Mouse (Mus musculus) lung, embryonic 16.5 days (tissue): ENCODE measurements around the gene Zfpl1. TPM values are rescaled to one million over a fixed set of nuclear protein-coding genes. Genes with fewer than 3 reads are reported as not detected.
A peak's percentile ranks its signal among the peaks of the same experiment; 100 is the strongest.
"Not testable (repeated sequence)": the region's sequence is repeated elsewhere in the genome, so short reads cannot be mapped to it uniquely, and the experiment has no call there.

Experiments
- ATAC-seq: fragments of 200-750 bp; cut with Nextera tagmentation; 2 replicates; pipeline ENCODE4 v1.8.0; 2017; ENCODE audit warnings: low read depth, mild to moderate bottlenecking, moderate library complexity
- H3K27ac ChIP-seq: fragments of 300-500 bp; sonication (generic); 2 replicates; pipeline ENCODE4 v1.5.1; 2014; ENCODE audit warnings: mild to moderate bottlenecking, control low read depth, low read length
- H3K27me3 ChIP-seq: fragments of 300-500 bp; sonication (generic); 2 replicates; pipeline ENCODE4 v1.6.1; 2014; ENCODE audit warnings: low read depth, low read length, mixed read lengths; ENCODE audit not compliant: control insufficient read depth, insufficient read depth
- H3K36me3 ChIP-seq: fragments of 300-500 bp; sonication (generic); 2 replicates; pipeline ENCODE4 v1.6.1; 2014; ENCODE audit warnings: low read length; ENCODE audit not compliant: control insufficient read depth, insufficient read depth
- H3K4me1 ChIP-seq: fragments of 300-500 bp; sonication (generic); replicated peaks from 2 replicates; pipeline ENCODE4 v1.6.1; 2014; ENCODE audit warnings: low read length, mixed read lengths; ENCODE audit not compliant: control insufficient read depth, insufficient read depth
- H3K4me2 ChIP-seq: fragments of 300-500 bp; sonication (generic); 2 replicates; pipeline ENCODE4 v1.6.1; 2014; ENCODE audit warnings: low read depth, low read length, control low read depth
- H3K4me3 ChIP-seq: fragments of 300-500 bp; sonication (generic); 2 replicates; pipeline ENCODE4 v1.5.1; 2014; ENCODE audit warnings: mild to moderate bottlenecking, low read length, control low read depth
- H3K9ac ChIP-seq: fragments of 300-500 bp; sonication (generic); 2 replicates; pipeline ENCODE4 v1.6.1; 2014; ENCODE audit warnings: low read length, control low read depth
- H3K9me3 ChIP-seq: fragments of 300-500 bp; sonication (generic); 2 replicates; pipeline ENCODE4 v1.6.1; 2016; ENCODE audit warnings: low read length; ENCODE audit not compliant: control insufficient read depth
- WGBS: fragments of 180-500 bp; shearing (Covaris S2); extraction: QIAGEN DNeasy Blood & Tissue Kit; methylation state at CpG from one replicate; pipeline ENCODE4 v1.1.7; 2014; 5-methylcytosine and 5-hydroxymethylcytosine counted together
- polyA plus RNA-seq: library from polyadenylated mRNA; unstranded; fragments of >200 nt; fragmentation: Nextera tagmentation; extraction: Ambion mirVana; gene quantifications from 2 replicates; pipeline ENCODE4 v1.2.1, GENCODE M21; 2015

Gene Zfpl1
- polyA plus RNA-seq: 69.1 and 71.8 TPM in 2 replicates

- H3K36me3 ChIP-seq: peaks cover 14% of the 10 kb centered on the region; the same call in 1 of the 2 replicates
- under 1% methylated on average over 58 of the region's 58 CpGs for WGBS
- H3K4me1 ChIP-seq: peaks cover 13% of the 10 kb centered on the region
- peak within 1 kb of the TSS; percentile 76 for H3K4me3 ChIP-seq
- H3K4me2 ChIP-seq: peak within 1 kb of the TSS; percentile 80
- H3K27me3 ChIP-seq: no peaks in the 10 kb centered on the region
- peak within 1 kb of the TSS; percentile 62 for H3K27ac ChIP-seq
- ATAC-seq: peak; percentile 94
- H3K9me3 ChIP-seq: no peaks in the 10 kb centered on the region
- peak within 1 kb of the TSS; percentile 79 for H3K9ac ChIP-seq
Measured at GRCm38 (mm10) chr19:6084478-6085248, at the start of gene Zfpl1, which contains the start of gene Cdca5. Gene Zfpl1 (minus strand): TSS chr19:6084956. Gene Cdca5 (plus strand): TSS chr19:6084983.

- H3K9me3 ChIP-seq, H3K9ac ChIP-seq, H3K27me3 ChIP-seq, H3K36me3 ChIP-seq, H3K4me3 ChIP-seq, H3K4me2 ChIP-seq, ATAC-seq, H3K4me1 ChIP-seq, H3K27ac ChIP-seq: not testable (repeated sequence)
- WGBS: 40% methylated on average over 1 of the region's 1 CpGs
Measured at GRCm38 (mm10) chr19:6133197-6133596, 48.4 kb upstream of the Zfpl1 start.

- H3K4me2 ChIP-seq: no peak overlapping the region
- no peaks in the 10 kb centered on the region for H3K9me3 ChIP-seq
- H3K9ac ChIP-seq: no peak overlapping the region
- no peak for ATAC-seq
- WGBS: 78% methylated on average over 7 of the region's 7 CpGs
- H3K4me3 ChIP-seq: no peak overlapping the region
- peak overlapping the region; percentile 23; the same call in 1 of the 2 replicates for H3K27ac ChIP-seq
- H3K36me3 ChIP-seq: peaks cover 7% of the 10 kb centered on the region; the same call in 1 of the 2 replicates
- H3K27me3 ChIP-seq: no peaks in the 10 kb centered on the region
- H3K4me1 ChIP-seq: peaks cover 4% of the 10 kb centered on the region; the same call in 1 of the 2 replicates
Measured at GRCm38 (mm10) chr19:6132171-6132827, 47.5 kb upstream of the Zfpl1 start.

- H3K9me3 ChIP-seq, H3K4me2 ChIP-seq, H3K9ac ChIP-seq, H3K27ac ChIP-seq, H3K4me3 ChIP-seq, H3K4me1 ChIP-seq, H3K27me3 ChIP-seq, H3K36me3 ChIP-seq: not testable (repeated sequence)
- ATAC-seq: 0 out of 2 replicates have a peak, but pooled peaks have one; percentile 6
- WGBS: 69% methylated on average over 7 of the region's 7 CpGs
Measured at GRCm38 (mm10) chr19:6130414-6131128, 45.8 kb upstream of the Zfpl1 start.

GRCm38 (mm10) chr19:6127760-6128341 lies 43.1 kb upstream of the Zfpl1 start, which contains the start of gene Snx15:
Gene Snx15 (minus strand): TSS chr19:6128304.
- Histone ChIP-seq H3K27ac (peak within 1 kb of the TSS; percentile 93), H3K36me3 (no peaks in the 10 kb centered on the region), H3K9ac (peak within 1 kb of the TSS; percentile 77), H3K27me3 (no peaks in the 10 kb centered on the region), H3K4me3 (peak within 1 kb of the TSS; percentile 68), H3K4me2 (peak within 1 kb of the TSS; percentile 67), H3K9me3 (no peaks in the 10 kb centered on the region), H3K4me1 (peaks cover 4% of the 10 kb centered on the region)
- peak; percentile 96 for ATAC-seq
- WGBS: under 1% methylated on average over 32 of the region's 32 CpGs

GRCm38 (mm10) chr19:6126789-6127580 lies 42.2 kb upstream of the Zfpl1 start:
- H3K4me1 ChIP-seq: peaks cover 4% of the 10 kb centered on the region
- peak overlapping the region; percentile 93 for H3K27ac ChIP-seq
- no peaks in the 10 kb centered on the region for H3K9me3 ChIP-seq
- H3K9ac ChIP-seq: peak overlapping the region; percentile 77
- no peaks in the 10 kb centered on the region for H3K36me3 ChIP-seq
- 61% methylated on average over 10 of the region's 10 CpGs for WGBS
- H3K4me3 ChIP-seq: peak overlapping the region; percentile 68
- peak overlapping the region; percentile 67 for H3K4me2 ChIP-seq
- ATAC-seq: no peak
- H3K27me3 ChIP-seq: no peaks in the 10 kb centered on the region

GRCm38 (mm10) chr19:6126289-6126688 lies 41.5 kb upstream of the Zfpl1 start:
- Histone ChIP-seq H3K36me3 (no peaks in the 10 kb centered on the region), H3K27me3 (no peaks in the 10 kb centered on the region), H3K27ac (no peak overlapping the region), H3K4me2 (no peak overlapping the region), H3K9ac (no peak overlapping the region), H3K4me1 (peaks cover 4% of the 10 kb centered on the region), H3K4me3 (no peak overlapping the region), H3K9me3 (no peaks in the 10 kb centered on the region)
- no peak for ATAC-seq
- 26% methylated on average over 4 of the region's 4 CpGs for WGBS

GRCm38 (mm10) chr19:6124898-6125297 lies 40.1 kb upstream of the Zfpl1 start:
- H3K9me3 ChIP-seq: no peaks in the 10 kb centered on the region
- ATAC-seq: no peak
- 70% methylated on average over 2 of the region's 2 CpGs for WGBS
- no peak overlapping the region for H3K4me2 ChIP-seq
- no peak overlapping the region for H3K9ac ChIP-seq
- H3K4me1 ChIP-seq: peaks cover 4% of the 10 kb centered on the region
- no peak overlapping the region for H3K4me3 ChIP-seq
- H3K36me3 ChIP-seq: no peaks in the 10 kb centered on the region
- H3K27me3 ChIP-seq: no peaks in the 10 kb centered on the region
- H3K27ac ChIP-seq: no peak overlapping the region
